In genomic region chr10:39320798-39321622, GRCm38 (mm10) we compare ENCODE assay signal across 9 mouse cellular contexts. TPM values are rescaled to one million over a fixed set of nuclear protein-coding genes. Genes with fewer than 3 reads are reported as not detected.
DNase-seq lines count a peak whose midpoint lies in the region; ATAC-seq and TF ChIP-seq lines count a peak whose summit lies in the region.
"Had no signal": no experiment of that assay in that cellular context is flagged by ENCODE, and none has a peak within 500 bp of the region (broad histone marks: within the 10 kb centered on the region; RNA-seq: fewer than 3 reads in every experiment).

No protein-coding gene starts in this region.

- no peak overlapping the region for H3K4me3 ChIP-seq in kidney, embryonic 16.5 days (ENCODE audit: low read length)
- no peak overlapping the region for H3K4me3 ChIP-seq in embryonic facial prominence, embryonic 12.5 days
- no peak overlapping the region for H3K4me3 ChIP-seq in heart, postnatal 0 days (ENCODE audit: low read depth, low read length)
- H3K4me3 ChIP-seq in limb, embryonic 13.5 days, result no peak overlapping the region
- H3K4me3 ChIP-seq: liver, embryonic 13.5 days had no signal

- H3K9me3 ChIP-seq in kidney, embryonic 16.5 days (ENCODE audit: low read length), result no peaks in the 10 kb centered on the region
- H3K9me3 ChIP-seq in embryonic facial prominence, embryonic 12.5 days, result no peaks in the 10 kb centered on the region
- H3K9me3 ChIP-seq in heart, postnatal 0 days (replicated peaks; ENCODE audit: control insufficient read depth, low read length), result no peaks in the 10 kb centered on the region
- H3K9me3 ChIP-seq in limb, embryonic 13.5 days, result no peaks in the 10 kb centered on the region
- H3K9me3 ChIP-seq: liver, embryonic 13.5 days had no signal

- peak; percentile 61; the same call in 1 of the 2 replicates for TF ChIP-seq EP300 in heart, postnatal 0 days (IDR thresholded peaks at IDR 0.05; ENCODE audit: low read depth)

- ATAC-seq in kidney, embryonic 16.5 days (ENCODE audit: low FRiP score, low TSS enrichment), result no peak
- ATAC-seq in embryonic facial prominence, embryonic 12.5 days (ENCODE audit: insufficient number of reproducible peaks, insufficient read depth, low FRiP score, low TSS enrichment), result peak; percentile 64; the same call in 1 of the 2 replicates
- ATAC-seq in heart, postnatal 0 days (ENCODE audit: insufficient read depth, low read depth), result peak; percentile 91
- peak; percentile 59 for ATAC-seq in limb, embryonic 13.5 days (ENCODE audit: low FRiP score, low read depth)

- WGBS in kidney, embryonic 16.5 days, result 43% methylated on average over 17 of the region's 17 CpGs
- WGBS in embryonic facial prominence, embryonic 12.5 days, result 47% methylated on average over 17 of the region's 17 CpGs
- WGBS in heart, postnatal 0 days, result 50% methylated on average over 17 of the region's 17 CpGs
- WGBS in limb, embryonic 13.5 days, result 33% methylated on average over 17 of the region's 17 CpGs

- H3K9ac ChIP-seq in kidney, embryonic 16.5 days (replicated peaks; ENCODE audit: low read length), result no peak overlapping the region
- no peak overlapping the region for H3K9ac ChIP-seq in embryonic facial prominence, embryonic 12.5 days
- no peak overlapping the region for H3K9ac ChIP-seq in heart, postnatal 0 days (replicated peaks; ENCODE audit: low read depth, low read length)
- 0 out of 2 replicates have a peak overlapping the region, but pooled peaks have one; percentile 43 for H3K9ac ChIP-seq in limb, embryonic 13.5 days
- H3K9ac ChIP-seq: liver, embryonic 13.5 days had no signal

- no peak for DNase-seq in kidney, postnatal 10 days
- DNase-seq in heart, postnatal 0 days (ENCODE audit: low spot score), result peak; percentile 84
- DNase-seq in splenic B cell, adult 2 months (ENCODE audit: low read depth, low spot score), result peak; percentile 43
- no peak for DNase-seq in gastrocnemius, postnatal 25 days
- DNase-seq in urinary bladder, postnatal 25 days (ENCODE audit: low spot score), result no peak
- DNase-seq: liver, embryonic 13.5 days had no signal

- no peak for TF ChIP-seq CTCF in heart, postnatal 0 days (IDR thresholded peaks at IDR 0.05; ENCODE audit: low read depth)

- peak overlapping the region; percentile 14; the same call in 1 of the 2 replicates for H3K4me2 ChIP-seq in kidney, embryonic 16.5 days (replicated peaks; ENCODE audit: low read depth, low read length)
- H3K4me2 ChIP-seq in embryonic facial prominence, embryonic 12.5 days (replicated peaks), result 0 out of 2 replicates have a peak overlapping the region, but pooled peaks have one; percentile 22
- peak overlapping the region; percentile 26; the same call in 1 of the 2 replicates for H3K4me2 ChIP-seq in heart, postnatal 0 days (ENCODE audit: low read depth, low read length)
- peak overlapping the region; percentile 47 for H3K4me2 ChIP-seq in limb, embryonic 13.5 days (replicated peaks)
- H3K4me2 ChIP-seq: liver, embryonic 13.5 days had no signal

- no peak overlapping the region for H3K27ac ChIP-seq in kidney, embryonic 16.5 days (ENCODE audit: low read length)
- H3K27ac ChIP-seq in embryonic facial prominence, embryonic 12.5 days, result peak overlapping the region; percentile 30; the same call in 1 of the 2 replicates
- H3K27ac ChIP-seq in heart, postnatal 0 days (ENCODE audit: low read depth), result no peak overlapping the region; the same call in 1 of the 2 replicates
- no peak overlapping the region for H3K27ac ChIP-seq in limb, embryonic 13.5 days
- H3K27ac ChIP-seq: liver, embryonic 13.5 days had no signal

- H3K27me3 ChIP-seq in kidney, embryonic 16.5 days (ENCODE audit: insufficient read depth, low read length), result no peaks in the 10 kb centered on the region
- no peaks in the 10 kb centered on the region for H3K27me3 ChIP-seq in embryonic facial prominence, embryonic 12.5 days
- no peaks in the 10 kb centered on the region for H3K27me3 ChIP-seq in heart, postnatal 0 days (ENCODE audit: control insufficient read depth, insufficient read depth, low read length)
- no peaks in the 10 kb centered on the region for H3K27me3 ChIP-seq in limb, embryonic 13.5 days
- no peaks in the 10 kb centered on the region for H3K27me3 ChIP-seq in splenic B cell, adult 2 months (ENCODE audit: control insufficient read depth, insufficient read depth, low read length, poor library complexity, severe bottlenecking)
- H3K27me3 ChIP-seq: liver, embryonic 13.5 days had no signal

- no peaks in the 10 kb centered on the region for H3K36me3 ChIP-seq in kidney, embryonic 16.5 days (ENCODE audit: insufficient read depth, low read length)
- no peaks in the 10 kb centered on the region for H3K36me3 ChIP-seq in embryonic facial prominence, embryonic 12.5 days
- H3K36me3 ChIP-seq in heart, postnatal 0 days (replicated peaks; ENCODE audit: control insufficient read depth, insufficient read depth, low read length), result no peaks in the 10 kb centered on the region
- H3K36me3 ChIP-seq in limb, embryonic 13.5 days, result no peaks in the 10 kb centered on the region
- H3K36me3 ChIP-seq in splenic B cell, adult 2 months (ENCODE audit: control insufficient read depth, insufficient read depth, low read length, poor library complexity, severe bottlenecking), result no peaks in the 10 kb centered on the region
- H3K36me3 ChIP-seq: liver, embryonic 13.5 days had no signal

- H3K4me1 ChIP-seq in kidney, embryonic 16.5 days (ENCODE audit: insufficient read depth, low read length), result peaks cover 7% of the 10 kb centered on the region
- peaks cover 13% of the 10 kb centered on the region for H3K4me1 ChIP-seq in embryonic facial prominence, embryonic 12.5 days
- peaks cover 19% of the 10 kb centered on the region for H3K4me1 ChIP-seq in heart, postnatal 0 days (ENCODE audit: control insufficient read depth, insufficient read depth)
- peaks cover 19% of the 10 kb centered on the region for H3K4me1 ChIP-seq in limb, embryonic 13.5 days
- H3K4me1 ChIP-seq: liver, embryonic 13.5 days had no signal

RNA-seq across cellular contexts. Expression of gene Fyn, which starts 47.6 kb away (rescaled TPM):
- 22.4 and 26.1 TPM in 2 replicates for polyA plus RNA-seq in kidney, embryonic 16.5 days (2015; fragmentation: Nextera tagmentation; extraction: Ambion mirVana)
- 37.4 and 41.8 TPM in 2 replicates for polyA plus RNA-seq in embryonic facial prominence, embryonic 12.5 days (2016; fragmentation: Nextera tagmentation; extraction: Ambion mirVana)
- 24.1 and 34.3 TPM in 2 replicates for total RNA-seq in heart, postnatal 0 days (2014; rRNA removed; ENCODE audit: low replicate concordance)
- polyA plus RNA-seq in heart, postnatal 0 days (2015; fragmentation: Nextera tagmentation; extraction: Ambion mirVana), result 10.3 and 10.8 TPM in 2 replicates
- polyA plus RNA-seq in limb, embryonic 13.5 days (2015; fragmentation: Nextera tagmentation; extraction: Ambion mirVana), result 28.0 and 29.6 TPM in 2 replicates
- total RNA-seq in gastrocnemius, postnatal 25 days (2021), result 1 to 10 TPM; 7.1 to 9.8 TPM

Comparison
In these comparisons a context has a peak if more than half of its experiments do, and no peak if none do; other contexts are left out.
1. DNase-seq: peak in heart, postnatal 0 days (single experiment) and splenic B cell, adult 2 months (single experiment); none in kidney, postnatal 10 days (single experiment), gastrocnemius, postnatal 25 days (single experiment) and urinary bladder, postnatal 25 days (single experiment).
2. Peak in every context shown above with its lines, with median percentiles within 50 percentile points of each other: H3K4me2 ChIP-seq.